13 mouse cellular contexts compared by ENCODE assay signal in genomic region chr5:27200581-27201341, GRCm38 (mm10).
DNase-seq lines count a peak whose midpoint lies in the region; ATAC-seq and TF ChIP-seq lines count a peak whose summit lies in the region.
"Had no signal": no experiment of that assay in that cellular context is flagged by ENCODE, and none has a peak within 500 bp of the region (broad histone marks: within the 10 kb centered on the region; RNA-seq: fewer than 3 reads in every experiment).

No protein-coding gene starts in this region.

- TF ChIP-seq CTCF in kidney, adult 2 months (conservative IDR thresholded peaks at IDR 0.05; ENCODE audit: insufficient read depth, insufficient read length, low read depth, low read length) = no peak; the same call in 1 of the 2 replicates

- no peaks in the 10 kb centered on the region for H3K27me3 ChIP-seq in heart, embryonic 11.5 days (ENCODE audit: control insufficient read depth, insufficient read depth, low read length)
- H3K27me3 ChIP-seq in kidney, adult 2 months (replicated peaks; ENCODE audit: control insufficient read depth, insufficient read depth, low read length) = no peaks in the 10 kb centered on the region
- H3K27me3 ChIP-seq: heart, embryonic 13.5 days; kidney, embryonic 15.5 days; liver, embryonic 15.5 days; midbrain, embryonic 12.5 days had no signal

- peak; percentile 41 for DNase-seq in heart, adult 11 months
- peak; percentile 39 to 53 for DNase-seq in right cerebral cortex, adult 2 months (ENCODE audit: low spot score in 2 of 2)
- no peak for DNase-seq in right cerebral cortex, postnatal 14 days
- DNase-seq in left cerebral cortex, adult 18-20 months (ENCODE audit: low spot score in 2 of 2) = peak; percentile 19 to 38
- DNase-seq in telencephalon, adult 2 months (ENCODE audit: low read depth, low spot score) = peak; percentile 69
- DNase-seq in kidney, adult 2 months = no peak
- no peak for DNase-seq in heart, adult 8-10 months (ENCODE audit: low spot score)

- no peaks in the 10 kb centered on the region for H3K4me1 ChIP-seq in heart, embryonic 11.5 days (ENCODE audit: control insufficient read depth, insufficient read depth, low read length)
- H3K4me1 ChIP-seq in kidney, adult 2 months (ENCODE audit: control insufficient read depth, insufficient read depth, low read length) = no peaks in the 10 kb centered on the region
- H3K4me1 ChIP-seq: heart, embryonic 13.5 days; kidney, embryonic 15.5 days; liver, embryonic 15.5 days; midbrain, embryonic 12.5 days had no signal

- no peak overlapping the region for H3K4me2 ChIP-seq in heart, embryonic 11.5 days
- H3K4me2 ChIP-seq: heart, embryonic 13.5 days; kidney, embryonic 15.5 days; liver, embryonic 15.5 days; midbrain, embryonic 12.5 days had no signal

- H3K36me3 ChIP-seq in heart, embryonic 11.5 days (ENCODE audit: control insufficient read depth, insufficient read depth, low read length) = no peaks in the 10 kb centered on the region
- H3K36me3 ChIP-seq in kidney, adult 2 months (ENCODE audit: control insufficient read depth, insufficient read depth, low read length) = no peaks in the 10 kb centered on the region
- H3K36me3 ChIP-seq: forebrain, embryonic 10.5 days; heart, embryonic 13.5 days; kidney, embryonic 15.5 days; liver, embryonic 15.5 days; midbrain, embryonic 12.5 days had no signal

- H3K27ac ChIP-seq in heart, embryonic 11.5 days (ENCODE audit: low read depth, low read length) = no peak overlapping the region
- H3K27ac ChIP-seq in kidney, adult 2 months (ENCODE audit: insufficient read depth, low read depth, low read length) = no peak overlapping the region
- H3K27ac ChIP-seq: forebrain, embryonic 10.5 days; heart, embryonic 13.5 days; kidney, embryonic 15.5 days; liver, embryonic 15.5 days; midbrain, embryonic 12.5 days had no signal

- no peaks in the 10 kb centered on the region for H3K9me3 ChIP-seq in heart, embryonic 11.5 days (replicated peaks; ENCODE audit: control insufficient read depth, low read length)
- H3K9me3 ChIP-seq: forebrain, embryonic 10.5 days; heart, embryonic 13.5 days; kidney, embryonic 15.5 days; liver, embryonic 15.5 days; midbrain, embryonic 12.5 days had no signal

- H3K4me3 ChIP-seq in heart, embryonic 11.5 days (ENCODE audit: low read depth, low read length) = no peak overlapping the region
- H3K4me3 ChIP-seq in kidney, adult 2 months (ENCODE audit: insufficient read depth, low read depth, low read length) = no peak overlapping the region
- H3K4me3 ChIP-seq: forebrain, embryonic 10.5 days; heart, embryonic 13.5 days; kidney, embryonic 15.5 days; liver, embryonic 15.5 days; midbrain, embryonic 12.5 days had no signal

- H3K9ac ChIP-seq in heart, embryonic 11.5 days (ENCODE audit: low read depth, low read length) = no peak overlapping the region
- H3K9ac ChIP-seq: heart, embryonic 13.5 days; kidney, embryonic 15.5 days; liver, embryonic 15.5 days; midbrain, embryonic 12.5 days had no signal

- 47% methylated on average over 2 of the region's 2 CpGs for WGBS in heart, embryonic 11.5 days (ENCODE audit: insufficient replicate concordance)
- WGBS in kidney, adult 2 months = 50% methylated on average over 2 of the region's 2 CpGs

- ATAC-seq in heart, embryonic 11.5 days (replicated peaks; ENCODE audit: insufficient number of reproducible peaks, low FRiP score, low TSS enrichment) = no peak

- TF ChIP-seq POLR2A in kidney, adult 2 months (IDR thresholded peaks at IDR 0.05; ENCODE audit: low read depth, low read length) = no peak

Comparison
In these comparisons a context has a peak if more than half of its experiments do, and no peak if none do; other contexts are left out.
1. DNase-seq: peak in heart, adult 11 months (single experiment), right cerebral cortex, adult 2 months (2 of 2), left cerebral cortex, adult 18-20 months (2 of 2) and telencephalon, adult 2 months (single experiment); none in right cerebral cortex, postnatal 14 days (single experiment), kidney, adult 2 months (single experiment) and heart, adult 8-10 months (single experiment).